21 mouse cellular contexts compared by ENCODE assay signal in genomic region chr11:116504516-116504915, GRCm38 (mm10). TPM values are rescaled to one million over a fixed set of nuclear protein-coding genes. Genes with fewer than 3 reads are reported as not detected.
DNase-seq lines count a peak whose midpoint lies in the region; ATAC-seq and TF ChIP-seq lines count a peak whose summit lies in the region.
"Had no signal": no experiment of that assay in that cellular context is flagged by ENCODE, and none has a peak within 500 bp of the region (broad histone marks: within the 10 kb centered on the region; RNA-seq: fewer than 3 reads in every experiment).

No protein-coding gene starts in this region.

- no peak overlapping the region for H3K4me3 ChIP-seq in liver, embryonic 12.5 days
- H3K4me3 ChIP-seq in liver, postnatal 0 days (ENCODE audit: low read depth, low read length): no peak overlapping the region
- H3K4me3 ChIP-seq in lung, adult 2 months (replicated peaks; ENCODE audit: extremely low read depth, low read depth, low read length): no peak overlapping the region
- H3K4me3 ChIP-seq: layer of hippocampus, adult 2 months; midbrain, embryonic 15.5 days had no signal

- peak; percentile 46 to 55 for DNase-seq in cerebellum, postnatal 14 days
- DNase-seq in cerebellum, postnatal 4 days (ENCODE audit: low spot score in 2 of 2): no peak
- DNase-seq in liver, postnatal 0 days: no peak
- DNase-seq in lung, adult 2 months: peak; percentile 24
- DNase-seq in spleen, postnatal 36 days (ENCODE audit: low spot score in 2 of 2): no peak
- DNase-seq in testis, postnatal 10 days (ENCODE audit: low spot score): no peak
- DNase-seq: cerebellum, postnatal 25 days; heart, postnatal 36 days; kidney, adult 18-20 months; kidney, postnatal 10 days; left cerebral cortex, postnatal 4 days; thymus, postnatal 14 days had no signal

- TF ChIP-seq CTCF in liver, postnatal 0 days (IDR thresholded peaks at IDR 0.05; ENCODE audit: low read depth): no peak
- no peak for TF ChIP-seq CTCF in lung, adult 2 months (IDR thresholded peaks at IDR 0.05; ENCODE audit: insufficient read depth, low read length)

- no peaks in the 10 kb centered on the region for H3K27me3 ChIP-seq in liver, embryonic 12.5 days (replicated peaks)
- H3K27me3 ChIP-seq in liver, postnatal 0 days (ENCODE audit: insufficient read depth, low read length): no peaks in the 10 kb centered on the region
- H3K27me3 ChIP-seq: midbrain, embryonic 15.5 days had no signal

- 88% methylated on average over 17 of the region's 17 CpGs for WGBS in liver, embryonic 12.5 days (ENCODE audit: insufficient replicate concordance)
- 90% methylated on average over 17 of the region's 17 CpGs for WGBS in liver, postnatal 0 days (ENCODE audit: insufficient replicate concordance)
- 63% methylated on average over 17 of the region's 17 CpGs for WGBS in lung, adult 2 months

- TF ChIP-seq EP300 in liver, postnatal 0 days (IDR thresholded peaks at IDR 0.05; ENCODE audit: low read depth): no peak

- no peaks in the 10 kb centered on the region for H3K36me3 ChIP-seq in liver, embryonic 12.5 days
- H3K36me3 ChIP-seq in liver, postnatal 0 days (replicated peaks; ENCODE audit: insufficient read depth, low read length): no peaks in the 10 kb centered on the region
- H3K36me3 ChIP-seq: midbrain, embryonic 15.5 days had no signal

- H3K4me1 ChIP-seq in liver, embryonic 12.5 days: peaks cover 58% of the 10 kb centered on the region
- peaks cover 10% of the 10 kb centered on the region for H3K4me1 ChIP-seq in liver, postnatal 0 days (ENCODE audit: insufficient read depth)
- no peaks in the 10 kb centered on the region for H3K4me1 ChIP-seq in lung, adult 2 months (ENCODE audit: control insufficient read depth, insufficient read depth, low read length)
- H3K4me1 ChIP-seq: midbrain, embryonic 15.5 days had no signal

- H3K27ac ChIP-seq in liver, embryonic 12.5 days: peak overlapping the region; percentile 93; the same call in 1 of the 2 replicates
- H3K27ac ChIP-seq in liver, postnatal 0 days (ENCODE audit: low read depth): no peak overlapping the region
- H3K27ac ChIP-seq: layer of hippocampus, adult 2 months; midbrain, embryonic 15.5 days had no signal

- no peak overlapping the region for H3K4me2 ChIP-seq in liver, embryonic 12.5 days
- H3K4me2 ChIP-seq in liver, postnatal 0 days (ENCODE audit: low read depth, low read length): no peak overlapping the region
- H3K4me2 ChIP-seq: midbrain, embryonic 15.5 days had no signal

- no peaks in the 10 kb centered on the region for H3K9me3 ChIP-seq in liver, embryonic 12.5 days (replicated peaks)
- no peaks in the 10 kb centered on the region for H3K9me3 ChIP-seq in liver, postnatal 0 days (ENCODE audit: low read length)
- H3K9me3 ChIP-seq: midbrain, embryonic 15.5 days had no signal

- no peak overlapping the region for H3K9ac ChIP-seq in liver, embryonic 12.5 days
- no peak overlapping the region for H3K9ac ChIP-seq in liver, postnatal 0 days (replicated peaks)
- H3K9ac ChIP-seq: liver, embryonic 14.5 days; midbrain, embryonic 15.5 days had no signal

- no peak for TF ChIP-seq POLR2A in lung, adult 2 months (IDR thresholded peaks at IDR 0.05; ENCODE audit: borderline replicate concordance, extremely low read depth, low read depth, low read length)

- no peak for ATAC-seq in liver, embryonic 12.5 days
- no peak for ATAC-seq in liver, postnatal 0 days
- ATAC-seq in granulocyte monocyte progenitor cell, adult 5-6 weeks (replicated peaks; ENCODE audit: poor library complexity, severe bottlenecking): no peak
- ATAC-seq: forebrain, embryonic 14.5 days; hindbrain, embryonic 16.5 days; midbrain, embryonic 15.5 days had no signal

RNA-seq across cellular contexts. Expression of gene Prpsap1, which starts 10.5 kb away (rescaled TPM):
- polyA plus RNA-seq in liver, embryonic 12.5 days (2016; fragmentation: Nextera tagmentation; extraction: Ambion mirVana): 69.9 and 77.1 TPM in 2 replicates
- 64.4 and 67.4 TPM in 2 replicates for polyA plus RNA-seq in liver, postnatal 0 days (2015; fragmentation: Nextera tagmentation; extraction: Ambion mirVana)
- 82.4 and 92.0 TPM in 2 replicates for polyA plus RNA-seq in lung, adult 2 months (2012; rRNA removed)
- total RNA-seq in granulocyte monocyte progenitor cell, adult 5-6 weeks (2014; fragmentation: Nextera tagmentation): 79.6 and 83.4 TPM in 2 replicates
- total RNA-seq in granulocyte monocyte progenitor cell, adult 5-6 weeks (2017): 26.0 and 53.2 TPM in 2 replicates

RNA-seq across cellular contexts. Expression of gene Sphk1, which starts 26.2 kb away (rescaled TPM):
- polyA plus RNA-seq in liver, embryonic 12.5 days (2016; fragmentation: Nextera tagmentation; extraction: Ambion mirVana): 26.9 and 28.0 TPM in 2 replicates
- polyA plus RNA-seq in liver, postnatal 0 days (2015; fragmentation: Nextera tagmentation; extraction: Ambion mirVana): 15.5 and 17.4 TPM in 2 replicates
- polyA plus RNA-seq in lung, adult 2 months (2012; rRNA removed): 41.8 and 45.8 TPM in 2 replicates
- not detected in 2 replicates for total RNA-seq in granulocyte monocyte progenitor cell, adult 5-6 weeks (2014; fragmentation: Nextera tagmentation)
- not detected in 2 replicates for total RNA-seq in granulocyte monocyte progenitor cell, adult 5-6 weeks (2017)

RNA-seq across cellular contexts. Expression of gene Qrich2, which starts 38.5 kb away (rescaled TPM):
- polyA plus RNA-seq in liver, embryonic 12.5 days (2016; fragmentation: Nextera tagmentation; extraction: Ambion mirVana): not detected in 2 replicates
- polyA plus RNA-seq in liver, postnatal 0 days (2015; fragmentation: Nextera tagmentation; extraction: Ambion mirVana): 0.06 TPM in 1 of 2 replicates, not detected in the other
- 0.11 and 0.18 TPM in 2 replicates for polyA plus RNA-seq in lung, adult 2 months (2012; rRNA removed)
- not detected in 2 replicates for total RNA-seq in granulocyte monocyte progenitor cell, adult 5-6 weeks (2014; fragmentation: Nextera tagmentation)
- not detected in 2 replicates for total RNA-seq in granulocyte monocyte progenitor cell, adult 5-6 weeks (2017)
- total RNA-seq: adrenal gland, adult 18-20 months; gastrocnemius, adult 18-20 months had no signal
- polyA plus RNA-seq: forebrain, embryonic 14.5 days; midbrain, embryonic 15.5 days had no signal

Comparison
In these comparisons a context has a peak if more than half of its experiments do, and no peak if none do; other contexts are left out.
1. DNase-seq: peak in cerebellum, postnatal 14 days (2 of 2) and lung, adult 2 months (single experiment); none in cerebellum, postnatal 4 days (0 of 2), liver, postnatal 0 days (single experiment), spleen, postnatal 36 days (0 of 2) and testis, postnatal 10 days (single experiment).